Mouse (Mus musculus) frontal cortex, adult (tissue): ENCODE results near the gene Taok2.
"Not testable (repeated sequence)": the region's sequence is repeated elsewhere in the genome, so short reads cannot be mapped to it uniquely, and the experiment has no call there.

Experiments used
- ATAC-seq: cut with Nextera tagmentation; 2 replicates; pipeline ENCODE4 v1.9.2; 2017; ENCODE audit warnings: mild to moderate bottlenecking, moderate library complexity, mixed read lengths; ENCODE audit not compliant: low TSS enrichment

The Taok2 gene

GRCm38 (mm10) chr7:126884286-126885164, at the start of gene Taok2:
TSS of gene Taok2 (minus strand) at chr7:126884703.
- ATAC-seq = peak; percentile 94

DNA sequence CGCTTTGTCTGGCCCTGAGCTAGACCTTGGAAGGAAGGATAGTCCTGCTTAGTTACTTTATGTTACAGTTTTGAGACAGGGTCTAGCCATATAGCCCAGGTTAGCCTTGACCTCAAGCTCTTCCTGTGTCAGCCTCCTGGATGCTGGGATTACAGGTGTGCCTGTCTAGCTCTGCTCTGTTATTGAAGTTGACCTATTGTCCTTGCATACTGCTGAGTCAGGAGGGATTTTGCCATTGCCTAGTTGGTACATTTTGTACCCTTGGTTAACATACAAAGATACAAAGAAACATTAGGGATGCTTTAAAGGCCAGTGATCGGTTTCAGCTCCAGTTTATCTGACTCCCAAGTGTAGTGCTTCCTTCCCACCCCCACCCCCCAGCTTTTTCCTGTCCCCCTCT, 48.1 kb upstream of the Taok2 start:
- ATAC-seq = no peak

DNA sequence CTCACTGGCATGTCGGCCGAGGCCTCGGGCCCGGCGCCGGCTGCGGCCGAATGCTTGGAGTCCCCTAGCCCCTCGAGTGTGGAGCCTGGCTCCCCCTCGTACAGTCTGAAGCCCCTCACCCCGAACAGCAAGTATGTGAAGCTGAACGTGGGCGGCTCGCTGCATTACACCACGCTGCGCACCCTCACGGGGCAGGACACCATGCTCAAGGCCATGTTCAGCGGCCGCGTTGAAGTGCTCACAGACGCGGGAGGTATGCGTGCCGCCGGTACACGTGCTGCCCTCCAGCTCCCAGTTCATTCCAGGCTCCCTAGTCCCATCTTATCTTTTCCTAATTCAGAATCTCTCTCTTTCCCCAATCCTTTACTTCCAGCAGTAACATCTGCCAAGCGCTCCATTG, 44.5 kb upstream of the Taok2 start:
- ATAC-seq = peak; percentile 58; the same call in 1 of the 2 replicates

DNA sequence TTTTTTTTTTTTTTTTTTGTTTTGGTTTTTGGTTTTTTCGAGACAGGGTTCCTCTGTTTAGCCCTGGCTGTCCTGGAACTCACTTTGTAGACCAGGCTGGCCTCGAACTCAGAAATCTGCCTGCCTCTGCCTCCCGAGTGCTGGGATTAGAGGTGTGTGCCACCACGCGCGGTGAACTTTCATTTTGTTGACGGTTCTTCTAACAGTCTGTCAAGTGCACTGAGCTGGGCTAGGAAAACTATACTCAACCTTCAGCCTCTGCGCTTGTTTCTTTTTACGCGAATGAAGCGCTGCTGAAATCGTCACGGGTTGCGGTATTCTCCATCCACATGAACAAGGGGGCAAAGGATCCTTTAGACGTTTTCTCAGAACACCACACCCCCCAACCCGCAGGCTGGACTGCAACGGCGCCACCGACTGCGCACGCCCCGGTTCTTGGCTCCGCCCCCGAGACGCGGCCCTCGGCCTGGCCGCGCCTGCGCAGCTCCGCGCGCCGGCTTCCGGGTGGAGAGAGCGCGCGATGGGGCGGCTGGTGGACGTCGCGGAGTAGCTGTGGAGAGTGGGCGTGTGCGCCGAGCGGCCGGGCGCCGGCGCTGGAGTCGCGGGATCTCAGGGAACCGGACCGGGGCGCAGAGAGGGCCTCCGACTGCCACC, 44.0 kb upstream of the Taok2 start, which contains the start of gene Kctd13:
Gene Kctd13, plus strand, starts transcription at position 496 of the 654 bp plus-strand sequence.
- peak; percentile 95 for ATAC-seq

- ATAC-seq = no peak
Observed at GRCm38 (mm10) chr7:126926299-126926698, 41.8 kb upstream of the Taok2 start.

DNA sequence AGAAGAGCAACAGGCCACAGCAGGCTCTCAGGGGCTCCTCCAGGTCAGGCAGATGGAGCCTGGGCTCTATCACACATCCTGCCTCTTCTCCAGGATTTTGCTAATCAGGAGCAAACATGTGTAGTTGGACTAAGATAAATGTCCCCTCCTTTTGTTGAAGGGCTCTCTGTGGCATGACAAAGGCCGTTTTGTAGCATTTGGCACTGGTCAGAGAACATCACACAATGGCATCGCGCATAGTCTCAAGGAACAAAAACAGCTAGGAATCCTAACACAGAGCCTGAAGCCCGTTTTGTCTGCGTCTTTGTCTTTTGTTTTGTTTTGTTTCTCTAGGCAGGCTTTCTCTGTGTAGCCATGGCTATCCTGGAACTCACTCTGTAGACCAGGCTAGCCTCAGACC, 39.5 kb upstream of the Taok2 start:
- ATAC-seq = peak; percentile 15; the same call in 1 of the 2 replicates

DNA sequence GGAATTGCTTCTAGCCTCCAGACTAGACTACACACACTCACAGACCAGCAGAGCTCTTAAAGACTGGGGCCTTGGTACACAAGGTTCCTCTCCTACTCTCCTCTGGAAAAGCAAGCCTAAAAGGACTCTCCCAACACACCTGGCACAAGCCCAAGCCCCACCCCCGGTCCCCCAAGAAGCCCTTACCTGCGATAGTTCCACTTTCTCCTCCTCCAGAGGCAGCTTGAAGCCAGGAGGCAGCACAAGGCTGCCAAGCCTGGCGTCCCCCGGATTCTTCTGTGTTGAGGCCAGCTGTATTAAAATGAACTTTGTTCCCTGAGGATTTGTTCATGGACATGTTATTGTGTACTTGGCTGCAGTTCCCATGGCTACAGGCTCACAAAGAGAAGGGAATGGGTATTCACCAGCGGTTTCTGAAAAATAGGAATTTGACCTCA, 38.1 kb upstream of the Taok2 start, which contains the start of gene Tmem219:
Gene Tmem219, minus strand, starts transcription at position 294 of the 437 bp plus-strand sequence.
- no peak for ATAC-seq

GRCm38 (mm10) chr7:126921563-126921962, 37.1 kb upstream of the Taok2 start:
- no peak for ATAC-seq

GRCm38 (mm10) chr7:126919973-126920372, 35.5 kb upstream of the Taok2 start:
- ATAC-seq = no peak

- not testable (repeated sequence) for ATAC-seq
Observed at GRCm38 (mm10) chr7:126918356-126918755, 33.9 kb upstream of the Taok2 start.

- no peak for ATAC-seq
Observed at GRCm38 (mm10) chr7:126914844-126915243, 30.3 kb upstream of the Taok2 start.

DNA sequence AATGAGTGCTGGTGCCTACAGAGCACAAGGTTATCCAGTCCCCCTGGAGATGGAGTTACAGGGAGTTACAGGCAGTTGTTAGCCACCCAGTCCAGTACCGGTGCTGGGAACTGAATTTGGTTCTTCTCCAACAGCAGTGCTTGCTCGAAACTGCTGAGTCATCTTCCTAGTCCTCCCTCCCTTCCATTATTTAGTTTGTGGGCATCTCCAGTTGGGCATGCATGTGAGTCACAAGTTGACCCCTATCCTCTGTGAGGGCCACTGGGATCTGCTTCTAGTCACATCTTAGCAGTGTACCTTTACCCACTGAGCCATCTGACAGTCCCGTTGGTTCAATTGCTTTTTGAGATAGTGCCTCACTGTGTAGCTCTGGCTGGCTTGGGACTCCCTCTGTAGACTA, 21.1 kb upstream of the Taok2 start:
- ATAC-seq = no peak

- not testable (repeated sequence) for ATAC-seq
Observed at GRCm38 (mm10) chr7:126899781-126900180, 15.3 kb upstream of the Taok2 start.

GRCm38 (mm10) chr7:126898102-126898990, 13.8 kb upstream of the Taok2 start:
- peak; percentile 88 for ATAC-seq

DNA sequence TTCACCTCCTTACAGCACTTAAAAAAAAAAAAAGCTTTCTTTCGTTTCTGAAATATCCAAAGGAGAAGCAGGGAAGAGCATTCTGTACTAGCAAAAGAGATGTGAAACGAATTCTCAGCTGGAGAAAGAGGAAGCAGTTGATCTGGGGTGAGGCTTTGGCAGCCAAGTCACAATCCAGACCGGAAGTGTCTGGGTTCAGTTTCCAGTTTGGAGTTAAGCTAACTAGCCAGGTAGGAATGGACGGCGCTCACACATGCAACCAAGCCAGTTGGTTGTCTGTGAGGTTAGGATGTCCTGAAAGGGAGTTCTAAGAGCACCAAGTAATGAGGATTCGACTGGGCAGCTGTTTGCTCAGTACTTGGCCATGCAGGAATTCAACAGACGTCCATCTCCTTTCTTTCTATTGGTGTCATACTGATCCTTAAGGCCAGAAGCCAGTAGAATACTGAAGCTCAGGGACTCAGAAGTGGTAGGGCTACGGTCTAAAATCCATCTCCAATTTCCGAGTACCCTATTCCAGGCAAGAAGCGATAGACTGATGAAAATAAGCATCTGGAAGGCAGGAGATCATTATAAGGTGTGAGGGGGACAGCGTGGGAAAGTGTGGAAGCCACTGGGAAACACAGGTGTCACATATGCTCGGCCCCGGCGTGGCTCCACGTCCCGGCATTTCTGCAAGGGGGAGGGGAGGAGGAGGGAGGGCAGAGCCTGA, 13.0 kb upstream of the Taok2 start:
- peak; percentile 70 for ATAC-seq

- ATAC-seq = no peak
Observed at GRCm38 (mm10) chr7:126896912-126897311, 12.4 kb upstream of the Taok2 start.

GRCm38 (mm10) chr7:126888852-126889251, 4.3 kb upstream of the Taok2 start:
- no peak for ATAC-seq

DNA sequence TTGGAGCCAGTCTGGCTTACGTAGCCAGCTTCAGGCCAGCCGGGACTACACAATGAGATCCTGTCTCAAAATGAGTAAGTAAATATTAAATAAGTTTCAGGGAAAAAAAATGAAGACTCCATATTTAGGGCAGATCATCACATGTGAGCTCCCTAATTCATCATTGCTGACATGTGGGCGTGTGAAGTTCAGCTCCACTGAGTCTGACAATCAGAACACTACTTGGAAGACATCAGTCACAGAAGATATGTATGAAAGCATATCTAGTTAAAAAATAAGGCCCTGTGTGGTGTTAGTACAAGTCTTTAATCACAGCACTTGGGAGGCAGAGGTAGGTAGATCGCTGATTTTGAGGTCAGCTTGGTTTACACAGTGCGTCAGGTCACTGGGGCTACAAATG, 2.8 kb upstream of the Taok2 start:
- no peak for ATAC-seq

DNA sequence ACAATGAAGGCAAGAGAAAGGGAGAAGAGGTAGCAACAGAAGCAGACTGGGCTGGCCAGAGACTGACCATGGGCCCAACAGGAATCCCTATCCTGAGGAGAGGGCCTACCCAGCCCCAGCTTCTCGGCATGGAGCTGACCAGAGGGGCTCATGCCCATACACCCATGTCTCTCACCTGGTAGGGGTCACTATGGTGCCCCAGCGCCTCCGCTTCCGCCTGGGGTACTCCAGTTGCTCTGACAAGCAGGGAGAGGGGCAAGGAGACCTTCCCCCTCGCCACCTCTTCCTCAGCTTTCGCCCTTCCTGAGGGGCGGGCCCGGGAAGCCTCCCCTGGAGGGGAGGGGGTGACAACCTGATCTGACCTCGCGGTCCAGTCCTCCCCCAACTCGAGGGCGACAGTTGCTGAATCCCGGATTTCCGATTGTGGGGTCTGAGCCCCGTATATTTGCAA, 747 bp downstream of the Taok2 start:
- ATAC-seq = no peak

- ATAC-seq = no peak
Observed at GRCm38 (mm10) chr7:126881040-126881439, 3.5 kb downstream of the Taok2 start.

DNA sequence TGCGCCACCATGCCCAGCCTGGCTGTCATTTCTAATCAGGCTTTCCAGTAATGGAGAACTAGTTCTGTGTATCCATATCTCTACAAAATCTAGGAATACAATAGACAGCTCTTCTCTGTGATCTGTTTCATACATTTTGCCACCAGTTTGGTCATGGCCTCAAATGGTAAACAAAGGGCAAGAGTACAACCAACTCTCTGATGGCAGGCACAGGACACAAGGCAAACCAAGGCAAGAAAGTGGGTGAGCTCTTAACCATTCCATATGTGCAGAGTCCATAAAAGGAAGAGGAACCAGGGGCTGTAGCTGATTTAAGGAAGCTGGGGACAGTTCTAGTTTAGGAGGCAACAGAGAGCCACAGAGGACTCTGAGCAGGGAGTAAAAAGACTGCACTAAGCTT, 7.3 kb downstream of the Taok2 start:
- ATAC-seq = no peak
